Mouse (Mus musculus) stomach, postnatal 0 days (tissue): Measurements from ENCODE around the gene Rad51.

Experiments
- CTCF ChIP-seq: IDR thresholded peaks from 2 replicates; pipeline ENCODE4 v1.5.1; 2016; ENCODE audit warnings: antibody characterized with exemption, low read depth, mild to moderate bottlenecking, moderate library complexity
- EP300 ChIP-seq: optimal IDR thresholded peaks from 2 replicates; pipeline ENCODE3; 2016; ENCODE audit warnings: antibody characterized with exemption

DNA sequence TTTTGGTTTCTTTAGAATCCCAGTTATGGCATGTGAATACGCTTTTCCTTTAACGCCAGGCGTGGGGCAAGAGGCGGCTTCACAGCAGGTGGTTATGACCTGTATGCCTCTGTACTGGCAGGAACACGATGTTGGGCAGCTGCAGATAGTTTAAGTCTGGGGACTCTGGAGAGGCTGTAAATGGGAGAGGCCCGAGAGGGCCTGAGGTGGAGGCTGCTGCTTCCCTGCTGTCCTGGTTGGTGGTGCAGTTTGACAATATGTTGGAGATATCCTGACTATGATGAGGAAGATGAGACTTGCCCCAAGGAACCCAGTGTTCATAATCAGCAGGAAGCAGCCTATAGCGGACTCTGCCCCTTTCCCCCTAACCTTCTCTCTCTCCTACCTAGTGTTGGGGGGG, 70.3 kb downstream of the Rad51 start:
- no peak for TF ChIP-seq EP300
- TF ChIP-seq CTCF, result no peak
